Mouse (Mus musculus): Measurements from ENCODE around the gene AF067061.
A peak's percentile ranks its signal among the peaks of the same experiment; 100 is the strongest.
"Not testable (repeated sequence)": the region's sequence is repeated elsewhere in the genome, so short reads cannot be mapped to it uniquely, and the experiment has no call there.

AF067061 gene

GRCm38 (mm10) chr13:120262870-120263269 is at the start of gene AF067061:
Gene AF067061, plus strand, starts transcription at chr13:120263114.
- DNase-seq, result not testable (repeated sequence)

- not testable (repeated sequence) for DNase-seq
These were observed 47.1 kb upstream of the AF067061 start, which contains the start of gene Gm21762 for GRCm38 (mm10) chr13:120215847-120216246. Gene Gm21762, minus strand, starts transcription at chr13:120215947.

GRCm38 (mm10) chr13:120220922-120221321 is 42.0 kb upstream of the AF067061 start:
- DNase-seq, result not testable (repeated sequence)

- not testable (repeated sequence) for DNase-seq
These were observed 39.8 kb upstream of the AF067061 start for GRCm38 (mm10) chr13:120223012-120223659.

GRCm38 (mm10) chr13:120231798-120232197 is 31.1 kb upstream of the AF067061 start:
- not testable (repeated sequence) for DNase-seq

- not testable (repeated sequence) for DNase-seq
These were observed 30.4 kb upstream of the AF067061 start for GRCm38 (mm10) chr13:120232447-120233049.

GRCm38 (mm10) chr13:120238811-120239210 is 24.1 kb upstream of the AF067061 start, which contains the start of gene Gm21731:
Gene Gm21731, plus strand, starts transcription at chr13:120239111.
- DNase-seq, result not testable (repeated sequence)

GRCm38 (mm10) chr13:120251208-120251924 is 11.5 kb upstream of the AF067061 start:
- DNase-seq, result not testable (repeated sequence)

GRCm38 (mm10) chr13:120258817-120259658 is 3.9 kb upstream of the AF067061 start:
- not testable (repeated sequence) for DNase-seq

- not testable (repeated sequence) for DNase-seq
These were observed 3.2 kb upstream of the AF067061 start for GRCm38 (mm10) chr13:120259718-120260117.

GRCm38 (mm10) chr13:120277837-120278236 is 14.9 kb downstream of the AF067061 start:
- DNase-seq, result not testable (repeated sequence)

GRCm38 (mm10) chr13:120278784-120279183 is 15.9 kb downstream of the AF067061 start:
- DNase-seq, result no peak

GRCm38 (mm10) chr13:120299324-120299894 is 36.5 kb downstream of the AF067061 start:
- DNase-seq, result no peak

GRCm38 (mm10) chr13:120299991-120300442 is 37.1 kb downstream of the AF067061 start, which contains the start of gene BC147527:
Gene BC147527, plus strand, starts transcription at chr13:120300392.
- no peak for DNase-seq

- DNase-seq, result no peak
These were observed 37.9 kb downstream of the AF067061 start for GRCm38 (mm10) chr13:120300853-120301252.

- no peak for DNase-seq
These were observed 47.8 kb downstream of the AF067061 start for GRCm38 (mm10) chr13:120310749-120311148.

GRCm38 (mm10) chr13:120313584-120313983 is 50.7 kb downstream of the AF067061 start:
- peak; percentile 8 for DNase-seq
